Comparison of ENCODE assay signal across 8 mouse cellular contexts in the genomic region with DNA sequence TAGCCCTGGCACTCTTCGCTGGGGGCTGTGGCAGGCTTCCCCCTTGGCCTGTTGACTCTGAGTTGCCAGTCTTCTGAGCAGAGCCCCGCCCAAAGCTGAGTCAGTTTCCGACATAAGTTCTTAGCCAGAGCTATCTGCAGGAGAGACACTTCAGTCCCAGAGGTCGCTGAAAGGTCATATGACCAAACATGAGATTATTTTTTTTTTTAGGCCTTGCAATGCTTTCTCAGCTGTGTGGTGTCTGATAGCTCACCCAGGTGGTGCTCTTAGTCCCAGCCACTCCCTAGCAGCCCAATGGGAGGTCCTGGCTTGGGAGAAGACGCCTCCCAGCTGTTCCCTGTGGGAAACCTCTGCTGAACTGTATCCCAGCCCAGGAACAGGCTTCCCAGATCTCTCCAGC. TPM values are rescaled to one million over a fixed set of nuclear protein-coding genes. Genes with fewer than 3 reads are reported as not detected.
DNase-seq lines count a peak whose midpoint lies in the region; ATAC-seq and TF ChIP-seq lines count a peak whose summit lies in the region.

No protein-coding gene starts in this region.

- 12% methylated on average over 5 of the region's 5 CpGs for WGBS in heart, embryonic 16.5 days
- 64% methylated on average over 5 of the region's 5 CpGs for WGBS in limb, embryonic 10.5 days
- 62% methylated on average over 5 of the region's 5 CpGs for WGBS in thymus, adult 2 months

- peak overlapping the region; percentile 59 for H3K9ac ChIP-seq in heart, embryonic 16.5 days (ENCODE audit: low read length)

- H3K4me3 ChIP-seq in layer of hippocampus, adult 2 months = no peak overlapping the region
- H3K4me3 ChIP-seq in heart, embryonic 16.5 days (ENCODE audit: low read length) = no peak overlapping the region
- H3K4me3 ChIP-seq in limb, embryonic 10.5 days = no peak overlapping the region
- no peak overlapping the region for H3K4me3 ChIP-seq in thymus, adult 2 months (ENCODE audit: control insufficient read depth, insufficient read depth, low read length)

- TF ChIP-seq CTCF in layer of hippocampus, adult 2 months (conservative IDR thresholded peaks at IDR 0.05) = no peak
- TF ChIP-seq CTCF in thymus, adult 2 months (IDR thresholded peaks at IDR 0.05; ENCODE audit: borderline replicate concordance, control insufficient read depth, extremely low read depth, insufficient read depth, low read length, poor library complexity) = no peak

- peak overlapping the region; percentile 67 for H3K27ac ChIP-seq in layer of hippocampus, adult 2 months
- peak overlapping the region; percentile 83 for H3K27ac ChIP-seq in heart, embryonic 16.5 days (ENCODE audit: low read length)
- H3K27ac ChIP-seq in limb, embryonic 10.5 days = peak overlapping the region; percentile 58
- no peak overlapping the region for H3K27ac ChIP-seq in thymus, adult 2 months (ENCODE audit: control insufficient read depth, insufficient read depth, low read length)

- H3K27me3 ChIP-seq in heart, embryonic 16.5 days (ENCODE audit: control insufficient read depth, insufficient read depth, low read length) = no peaks in the 10 kb centered on the region
- H3K27me3 ChIP-seq in limb, embryonic 10.5 days (ENCODE audit: low read depth, poor library complexity, severe bottlenecking) = no peaks in the 10 kb centered on the region
- no peaks in the 10 kb centered on the region for H3K27me3 ChIP-seq in thymus, adult 2 months (ENCODE audit: control insufficient read depth, insufficient read depth, low read length)

- peak; percentile 59 for ATAC-seq in heart, embryonic 16.5 days (replicated peaks; ENCODE audit: extremely low read depth, insufficient read depth, low FRiP score)

- peaks cover 58% of the 10 kb centered on the region for H3K4me1 ChIP-seq in heart, embryonic 16.5 days (ENCODE audit: control insufficient read depth, insufficient read depth, low read length)
- peaks cover 67% of the 10 kb centered on the region for H3K4me1 ChIP-seq in limb, embryonic 10.5 days
- H3K4me1 ChIP-seq in thymus, adult 2 months (replicated peaks; ENCODE audit: control insufficient read depth, insufficient read depth, low read length) = peaks cover 29% of the 10 kb centered on the region

- H3K4me2 ChIP-seq in heart, embryonic 16.5 days (ENCODE audit: low read depth, low read length) = no peak overlapping the region

- H3K9me3 ChIP-seq in heart, embryonic 16.5 days (replicated peaks; ENCODE audit: control insufficient read depth, low read length) = no peaks in the 10 kb centered on the region
- H3K9me3 ChIP-seq in limb, embryonic 10.5 days (replicated peaks) = no peaks in the 10 kb centered on the region

- no peak for TF ChIP-seq POLR2A in thymus, adult 2 months (IDR thresholded peaks at IDR 0.05; ENCODE audit: control insufficient read depth, extremely low read depth, insufficient read depth, low read length, poor library complexity)

- 0 out of 2 replicates have a peak, but pooled peaks cover 6% of the 10 kb centered on the region for H3K36me3 ChIP-seq in heart, embryonic 16.5 days (ENCODE audit: control insufficient read depth, insufficient read depth)
- peaks cover 70% of the 10 kb centered on the region for H3K36me3 ChIP-seq in limb, embryonic 10.5 days
- peaks cover 5% of the 10 kb centered on the region; the same call in 1 of the 2 replicates for H3K36me3 ChIP-seq in thymus, adult 2 months (ENCODE audit: control insufficient read depth, insufficient read depth, low read length)

- DNase-seq in layer of hippocampus, adult 2 months (ENCODE audit: low spot score in 2 of 2) = no peak
- DNase-seq in layer of hippocampus, postnatal 25 days (ENCODE audit: extremely low spot score in 1 of 2, low spot score in 1 of 2) = no peak
- peak; percentile 40 for DNase-seq in c-Kit-positive CD71-positive TER-119-positive erythroid progenitor cells, embryonic 14.5 days (ENCODE audit: low spot score)
- no peak for DNase-seq in limb, embryonic 10.5 days (ENCODE audit: low spot score)
- DNase-seq in natural killer cell, adult 2 months (ENCODE audit: low spot score in 2 of 2) = peak; percentile 42 to 46
- no peak for DNase-seq in thymus, adult 2 months
- DNase-seq in cerebellum, postnatal 14 days = no peak

RNA-seq across cellular contexts. Expression of gene Trim8, which starts 22.7 kb away (rescaled TPM):
- total RNA-seq in layer of hippocampus, adult 2 months (2021) = 100 to 1,000 TPM in 1 of 2 experiments, 10 to 100 TPM in 1; 99.9 to 108 TPM
- total RNA-seq in layer of hippocampus, postnatal 25 days (2021) = 100 to 1,000 TPM; 105 to 109 TPM
- polyA plus RNA-seq in heart, embryonic 16.5 days (2015; fragmentation: Nextera tagmentation; extraction: Ambion mirVana) = 17.0 and 19.4 TPM in 2 replicates
- polyA plus RNA-seq in limb, embryonic 10.5 days (2016; fragmentation: Nextera tagmentation; extraction: Ambion mirVana) = 13.0 and 15.2 TPM in 2 replicates
- polyA plus RNA-seq in thymus, adult 2 months (2012; rRNA removed) = 57.9 and 78.2 TPM in 2 replicates

Comparison
In these comparisons a context has a peak if more than half of its experiments do, and no peak if none do; other contexts are left out.
1. DNase-seq: peak in c-Kit-positive CD71-positive TER-119-positive erythroid progenitor cells, embryonic 14.5 days (single experiment) and natural killer cell, adult 2 months (2 of 2); none in layer of hippocampus, adult 2 months (0 of 2), layer of hippocampus, postnatal 25 days (0 of 2), limb, embryonic 10.5 days (single experiment), thymus, adult 2 months (single experiment) and cerebellum, postnatal 14 days (0 of 2).